Mouse (Mus musculus): Measurements from ENCODE around the gene Ugt1a10.

DNA sequence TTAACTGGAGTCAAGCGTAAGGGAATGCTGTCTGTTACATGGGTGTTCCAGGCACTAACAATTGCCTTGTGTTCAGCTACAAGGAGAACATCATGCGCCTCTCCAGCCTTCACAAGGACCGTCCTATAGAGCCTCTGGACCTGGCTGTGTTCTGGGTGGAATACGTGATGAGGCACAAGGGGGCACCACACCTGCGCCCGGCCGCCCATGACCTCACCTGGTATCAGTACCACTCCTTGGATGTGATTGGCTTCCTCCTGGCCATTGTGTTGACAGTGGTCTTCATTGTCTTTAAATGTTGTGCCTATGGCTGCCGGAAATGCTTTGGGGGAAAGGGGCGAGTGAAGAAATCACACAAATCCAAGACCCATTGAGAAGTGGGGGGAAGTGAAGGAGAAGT is 162.9 kb downstream of the Ugt1a10 start:
- TF ChIP-seq POLR2A (IDR thresholded peaks at IDR 0.05; ENCODE audit: borderline replicate concordance, control insufficient read depth, low read depth, low read length) (no peak), CTCF (IDR thresholded peaks at IDR 0.05; ENCODE audit: control insufficient read depth, insufficient read depth, low read length) (no peak)

Measured in bone marrow, adult 2 months (tissue).